Mouse (Mus musculus) neural tube, embryonic 12.5 days (tissue): ENCODE data around the gene Gm9046. TPM values are rescaled to one million over a fixed set of nuclear protein-coding genes. Genes with fewer than 3 reads are reported as not detected.

Source experiments
- polyA plus RNA-seq: library from polyadenylated mRNA; unstranded; fragments of >200 nt; fragmentation: Nextera tagmentation; extraction: Ambion mirVana; gene quantifications from 2 replicates; pipeline ENCODE4 v1.2.1, GENCODE M21; 2016

Gm9046 gene
- polyA plus RNA-seq, 1 experiment from 2014 or later = not detected

Other genes starting within 250 kb of the Gm9046 start
- 47.1 and 47.5 TPM in 2 replicates for gene Mdm1, start 201.4 kb downstream of the Gm9046 start, polyA plus RNA-seq
- gene Il22, start 138.3 kb downstream of the Gm9046 start, polyA plus RNA-seq = not detected in 2 replicates
- 0.10 and 0.29 TPM in 2 replicates for gene Gm32717, start 102.5 kb downstream of the Gm9046 start, polyA plus RNA-seq
- gene Gm32802, start 84.6 kb downstream of the Gm9046 start, polyA plus RNA-seq = 0.10 and 0.29 TPM in 2 replicates
- gene Iltifb, start 48.2 kb downstream of the Gm9046 start, polyA plus RNA-seq = not detected in 2 replicates
- gene Gm9040, start 16.3 kb downstream of the Gm9046 start, polyA plus RNA-seq = not detected in 2 replicates
- not detected in 2 replicates for gene Gm9044, start 10.8 kb downstream of the Gm9046 start, polyA plus RNA-seq
- not detected in 2 replicates for gene Gm9045, start 5.4 kb downstream of the Gm9046 start, polyA plus RNA-seq
- gene Gm9048, start 5.4 kb upstream of the Gm9046 start, polyA plus RNA-seq = not detected in 2 replicates
- not detected in 2 replicates for gene Gm9049, start 10.8 kb upstream of the Gm9046 start, polyA plus RNA-seq
- gene Ifng, start 97.8 kb upstream of the Gm9046 start, polyA plus RNA-seq = not detected in 2 replicates